Mouse (Mus musculus) hematopoietic stem cell, adult 5-6 weeks (primary cell): Measurements from ENCODE around the gene Garnl3. TPM values are rescaled to one million over a fixed set of nuclear protein-coding genes. Genes with fewer than 3 reads are reported as not detected.

Experiments used
- ATAC-seq, 2 experiments: fragments of 125-278 bp in 1 of 2; replicated peaks in 1 of 2; 2 replicates each; pipeline ENCODE4 v1.8.0; 2016 to 2017; ENCODE audit warnings: inconsistent platforms in 2 of 2, mild to moderate bottlenecking in 2 of 2, moderate number of reproducible peaks in 2 of 2, low read depth in 1 of 2, moderate TSS enrichment in 1 of 2; ENCODE audit not compliant: low FRiP score in 2 of 2, poor library complexity in 2 of 2, severe bottlenecking in 2 of 2, insufficient read depth in 1 of 2, low TSS enrichment in 1 of 2
- total RNA-seq: library from RNA; stranded (forward); fragments of 172-1452, 232-1000 nt; gene quantifications from 2 replicates; pipeline ENCODE4 v1.2.3, GENCODE M21; 2017

Garnl3 gene
- total RNA-seq = 3.8 and 5.7 TPM in 2 replicates

DNA sequence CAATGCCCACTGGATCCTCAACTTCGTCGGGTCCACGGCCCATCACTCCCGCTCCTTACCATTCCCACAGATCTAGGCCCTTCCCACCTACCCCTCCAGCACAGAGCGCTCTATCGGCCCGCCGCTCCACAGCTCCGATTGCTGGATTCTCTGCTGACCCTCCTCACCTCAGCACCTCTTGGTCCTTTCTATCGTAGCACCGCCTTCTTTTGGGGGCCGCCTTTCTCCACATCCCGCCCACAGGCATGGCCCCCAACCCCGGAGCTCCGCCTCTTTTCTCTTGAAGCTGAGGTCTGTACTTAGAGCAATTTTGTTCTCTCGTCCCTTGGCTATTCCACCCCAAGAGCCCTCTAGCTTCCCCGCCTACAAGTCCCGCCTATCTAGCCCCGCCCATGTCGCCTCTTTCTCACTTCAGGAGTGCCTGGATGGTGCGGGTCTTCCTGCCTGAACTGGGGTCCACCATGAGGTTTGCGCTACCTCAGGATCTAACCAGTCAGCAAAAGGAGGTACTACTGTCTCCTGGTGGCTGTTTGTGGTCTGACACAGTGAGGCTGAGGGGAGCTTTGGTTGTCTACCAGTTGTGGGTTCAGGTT is at the start of gene Garnl3:
Gene Garnl3 (minus strand): TSS at position 155 of the 593 bp plus-strand sequence.
- ATAC-seq = peak; percentile 4 to 15; a peak in 3 of 4 replicates

DNA sequence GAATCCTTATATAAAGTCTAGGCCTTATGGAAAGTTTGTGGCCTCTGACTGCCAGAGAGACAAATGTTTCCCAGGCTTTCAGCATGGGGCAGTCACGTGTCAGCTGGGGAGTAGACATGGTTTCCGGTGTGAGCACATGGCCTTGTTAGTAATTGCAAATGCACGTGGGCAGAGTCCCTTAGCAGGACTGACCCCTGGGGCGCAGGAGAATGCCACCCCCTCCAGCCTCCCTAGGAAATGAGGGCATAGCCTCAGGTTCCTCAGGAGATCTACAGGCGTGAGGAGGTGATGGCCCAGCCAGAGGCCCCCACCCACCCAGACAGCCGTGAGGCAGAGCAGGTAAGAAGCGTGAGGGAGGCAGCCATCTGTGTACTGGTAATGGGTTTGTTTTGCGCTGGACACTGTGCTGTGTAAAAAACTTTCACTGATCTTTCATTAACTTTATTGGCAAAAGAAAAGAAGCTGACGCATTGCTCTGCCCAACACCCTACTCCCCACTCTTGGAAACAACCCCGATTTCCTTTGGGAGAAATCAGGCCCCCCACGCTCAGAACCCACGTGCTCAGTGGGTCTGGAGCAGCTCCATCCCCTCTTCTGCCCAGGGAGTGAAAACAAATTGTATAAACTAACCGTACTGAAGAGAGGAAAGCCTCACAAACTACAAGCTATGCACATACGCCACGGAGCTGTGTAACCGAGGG is 48.6 kb upstream of the Garnl3 start:
- no peak for ATAC-seq

DNA sequence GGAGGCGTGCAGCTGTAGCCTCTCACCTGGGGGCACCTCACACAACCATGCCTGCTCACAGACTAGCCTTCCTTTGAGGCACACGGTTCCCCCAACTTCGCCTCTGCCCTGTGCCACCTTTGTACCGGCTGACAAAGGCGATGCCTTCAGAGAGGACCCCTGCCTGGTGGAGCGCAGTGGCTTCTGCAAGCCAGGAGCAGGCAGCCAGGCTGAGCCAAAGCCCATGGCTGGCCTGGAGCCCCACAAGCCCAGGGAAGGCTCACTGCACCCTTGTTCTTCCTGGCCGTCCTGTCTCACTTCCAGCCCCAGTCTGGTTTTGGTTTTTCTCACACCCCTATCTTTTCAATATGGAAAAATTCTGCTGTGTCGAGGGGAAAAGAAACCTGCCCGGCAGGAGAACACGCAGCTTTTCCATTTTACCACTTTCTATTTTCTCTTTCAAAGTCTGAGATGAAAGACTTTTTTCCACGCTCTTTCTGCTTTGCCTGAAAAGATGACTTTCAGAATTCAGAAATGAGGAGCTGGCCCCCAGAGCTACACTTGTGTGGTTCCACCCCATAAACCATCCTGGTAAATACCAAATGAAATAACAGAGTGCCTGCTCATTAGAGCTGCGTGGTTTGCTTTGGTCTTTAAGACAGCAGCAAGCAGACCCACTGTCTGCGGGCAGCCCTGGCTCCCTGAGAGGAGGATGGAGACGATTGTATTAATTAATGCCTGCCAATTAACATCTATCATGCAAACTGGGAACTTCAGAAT is 47.9 kb upstream of the Garnl3 start:
- no peak for ATAC-seq

DNA sequence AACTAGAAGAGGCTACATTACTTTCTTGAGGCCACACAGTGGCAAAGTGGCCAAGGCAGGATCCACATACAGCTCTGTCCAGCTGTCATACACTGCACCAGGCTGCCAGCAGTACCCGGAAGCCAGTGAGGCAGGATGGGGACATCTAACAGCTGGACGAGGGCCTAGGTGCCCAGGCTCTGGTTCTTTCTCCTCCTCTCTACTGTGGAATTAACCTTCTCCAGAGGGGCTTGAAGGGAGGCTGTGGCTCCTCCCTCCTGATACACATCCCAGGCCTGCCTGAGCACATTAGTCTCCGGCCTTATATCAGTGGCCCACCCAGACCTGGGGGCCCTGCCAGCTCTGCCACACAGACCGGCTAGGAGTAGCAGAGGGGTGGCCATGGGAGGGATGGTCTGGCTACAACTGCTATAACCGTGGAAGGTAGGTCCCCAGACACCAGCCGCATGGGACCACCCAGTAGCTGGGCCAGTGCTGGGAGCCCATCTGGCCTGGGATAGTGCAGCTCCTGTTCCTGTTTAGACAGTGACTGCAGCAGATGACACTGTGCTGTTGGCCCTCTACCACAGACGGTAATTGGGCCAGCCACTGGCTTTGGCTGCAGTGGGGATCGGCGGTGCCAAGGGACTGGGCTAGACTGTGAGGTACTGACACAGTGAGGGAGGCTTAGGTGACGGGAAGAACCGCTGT is 46.9 kb upstream of the Garnl3 start:
- ATAC-seq = no peak

GRCm38 (mm10) chr2:33177443-33178242 is 46.2 kb upstream of the Garnl3 start:
- no peak for ATAC-seq

- ATAC-seq = no peak
Measured at GRCm38 (mm10) chr2:33176921-33177320, 45.5 kb upstream of the Garnl3 start.

- peak; percentile 55 to 61; a peak in 2 of 4 replicates for ATAC-seq
Measured at GRCm38 (mm10) chr2:33176516-33176915, 45.1 kb upstream of the Garnl3 start.

GRCm38 (mm10) chr2:33173686-33174085 is 42.2 kb upstream of the Garnl3 start:
- ATAC-seq = no peak

DNA sequence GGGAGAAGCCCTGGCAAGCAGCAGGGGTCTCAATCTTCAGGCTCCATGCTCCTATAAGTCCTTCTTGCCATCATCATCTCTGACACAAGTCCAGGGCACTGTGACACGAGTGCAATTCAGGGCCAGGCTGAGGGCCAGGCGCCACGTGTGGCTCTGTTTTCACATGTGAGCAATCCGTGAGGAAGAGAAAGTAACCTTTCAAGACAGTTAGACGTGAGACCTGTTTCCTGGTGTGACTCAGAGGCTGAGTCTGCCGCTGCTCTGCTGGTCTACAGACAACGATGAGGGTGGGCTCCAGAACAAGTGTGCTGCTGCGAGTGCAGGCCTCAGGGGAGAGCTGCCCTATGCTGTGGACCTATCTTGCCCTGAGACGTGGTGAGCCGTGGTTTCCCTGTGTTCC is 41.7 kb upstream of the Garnl3 start:
- 0 out of 4 replicates have a peak, but pooled peaks of 1 of the 2 experiments have one; percentile 12 for ATAC-seq

DNA sequence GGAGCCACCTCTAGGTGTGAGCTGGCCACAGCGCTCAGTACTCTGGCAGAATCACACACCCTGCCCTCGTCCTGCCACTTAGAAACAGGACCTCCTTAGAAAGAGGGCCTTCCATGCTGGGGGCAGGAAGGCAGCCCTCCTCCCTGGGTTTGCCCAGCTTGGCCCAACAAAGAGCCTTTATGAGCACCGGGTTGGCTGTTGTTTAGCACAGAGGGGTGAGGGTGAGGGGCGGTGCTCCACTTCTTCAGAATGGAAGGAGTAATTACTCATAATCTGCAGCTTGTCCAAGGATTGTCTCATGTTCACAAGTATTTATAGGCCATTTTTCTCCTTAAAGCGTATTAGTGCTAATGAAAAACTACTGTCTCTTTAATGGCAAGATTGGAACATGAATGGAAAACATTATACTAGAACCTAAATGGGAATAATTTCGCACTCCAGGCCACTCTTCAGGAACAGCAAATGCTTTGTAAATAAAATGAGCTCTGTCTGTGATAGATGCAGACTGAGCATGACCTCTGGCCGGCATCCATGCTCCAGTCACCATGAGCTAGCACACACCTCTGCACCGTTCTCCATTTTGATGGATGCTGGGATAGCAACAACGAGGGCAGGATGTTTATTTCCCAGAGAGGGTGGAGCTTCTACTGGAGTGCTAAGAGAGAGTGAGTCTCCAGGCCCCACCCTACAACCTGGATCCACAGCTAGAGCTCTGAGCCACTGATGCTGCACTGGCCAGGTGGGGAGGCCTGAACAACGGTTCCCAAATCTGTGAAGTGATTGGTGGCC is 39.5 kb upstream of the Garnl3 start:
- no peak for ATAC-seq

GRCm38 (mm10) chr2:33169445-33169844 is 38.0 kb upstream of the Garnl3 start:
- ATAC-seq = no peak

DNA sequence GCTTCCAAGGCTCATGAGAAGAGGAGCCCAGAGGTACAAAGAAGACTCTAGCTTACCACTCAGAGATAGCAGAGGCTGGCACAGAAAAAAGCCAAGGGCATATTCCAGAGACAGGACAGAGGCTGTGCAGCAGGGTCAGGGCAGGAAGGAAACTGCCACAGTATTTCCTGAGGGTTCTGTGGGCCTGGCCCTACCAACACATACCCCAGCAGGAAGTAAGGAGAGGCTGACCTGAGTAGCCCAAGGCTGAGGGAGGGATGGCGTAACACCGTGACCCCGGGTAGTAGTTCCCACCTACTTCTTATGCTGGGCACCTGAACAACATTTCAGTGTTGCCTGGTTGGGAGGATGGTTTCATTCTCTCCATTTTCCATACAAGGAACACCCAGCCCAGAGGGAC is 35.6 kb upstream of the Garnl3 start:
- peak in 1 of 2 experiments; percentile 20; a peak in 2 of 4 replicates for ATAC-seq

DNA sequence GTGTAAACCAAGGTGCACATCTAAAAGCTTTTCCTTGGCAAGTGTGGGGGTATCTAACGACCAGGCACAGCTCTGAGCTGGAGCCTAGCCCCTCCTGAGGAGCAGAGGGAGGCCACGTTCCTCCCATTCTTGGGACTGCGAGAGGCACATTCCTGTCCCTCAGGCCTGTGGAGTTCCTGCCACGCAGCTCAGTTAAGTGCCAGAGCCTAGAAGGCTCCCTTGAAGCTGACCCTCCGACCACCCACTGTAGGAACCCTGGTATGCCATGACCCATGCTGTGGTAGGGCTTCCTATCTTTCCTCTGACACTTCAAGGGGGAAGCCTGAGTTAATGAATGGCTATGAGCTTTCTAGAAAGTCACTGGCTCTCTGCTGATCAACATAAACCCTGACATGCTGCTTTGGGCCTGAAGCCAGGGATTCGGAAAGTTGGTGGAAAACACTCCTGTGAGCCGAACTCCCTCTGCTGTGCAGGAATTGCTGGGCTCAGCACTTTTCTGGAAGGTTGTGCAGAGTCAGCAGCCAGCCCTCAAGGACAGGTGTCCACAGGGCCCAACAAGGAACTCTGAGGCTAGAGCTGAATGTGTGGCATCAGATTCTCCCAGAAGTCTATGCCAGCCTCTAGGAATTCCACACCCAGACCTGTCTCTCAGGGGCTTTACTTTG is 34.4 kb upstream of the Garnl3 start:
- ATAC-seq = no peak

DNA sequence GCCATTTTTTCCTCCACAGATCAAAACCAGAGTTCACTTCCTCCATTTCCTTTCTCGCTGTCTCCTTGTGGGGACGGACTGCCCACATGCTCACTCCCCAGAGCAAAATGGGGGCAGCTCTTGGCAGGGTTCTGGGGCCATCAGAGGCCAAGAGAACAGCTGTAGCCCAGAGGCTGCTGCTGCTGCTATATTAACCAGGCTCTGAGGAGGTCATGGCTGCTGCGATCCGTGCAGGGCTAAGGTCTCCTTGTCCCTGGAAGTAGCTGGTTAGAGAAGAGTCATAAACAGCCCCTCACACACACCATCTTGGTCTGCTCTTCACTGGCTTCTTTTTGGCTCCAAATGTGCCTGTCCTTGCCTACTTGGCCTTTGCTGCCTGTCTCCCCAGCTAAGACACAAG is 33.8 kb upstream of the Garnl3 start:
- no peak for ATAC-seq

DNA sequence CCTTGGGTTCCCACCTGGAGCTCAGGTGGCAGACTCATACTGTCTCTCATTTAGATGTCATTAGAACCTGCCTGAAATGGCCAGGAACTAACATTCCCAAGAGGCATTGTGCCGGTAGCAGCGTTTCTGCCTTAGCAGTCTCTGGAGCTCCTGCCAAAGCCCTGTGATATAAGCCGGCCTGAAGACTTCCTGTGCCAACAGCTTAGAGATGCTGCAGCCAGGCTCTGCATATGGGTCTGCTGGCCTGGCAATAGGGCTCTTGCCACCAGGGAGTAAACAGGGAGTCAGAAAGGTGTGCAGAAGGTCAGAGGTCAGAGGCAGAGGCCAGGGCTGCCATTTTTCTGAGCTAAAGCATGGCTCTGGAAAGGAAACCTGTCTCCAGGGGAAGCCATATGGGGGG is 33.2 kb upstream of the Garnl3 start:
- ATAC-seq = no peak

GRCm38 (mm10) chr2:33162126-33162525 is 30.7 kb upstream of the Garnl3 start:
- no peak for ATAC-seq
